Mouse (Mus musculus) naive thymus-derived CD4-positive, alpha-beta T cell, adult 2 months (primary cell): ENCODE results near the gene Hid1.
"Not testable (repeated sequence)": the region's sequence is repeated elsewhere in the genome, so short reads cannot be mapped to it uniquely, and the experiment has no call there.

Experiments used
- DNase-seq: peaks from one replicate; pipeline ENCODE4 v3.0.0-alpha.2; 2011; ENCODE audit warnings: low read depth

The Hid1 gene

GRCm38 (mm10) chr11:115367395-115367944 is at the start of gene Hid1:
Gene Hid1 (minus strand): TSS chr11:115367756.
- DNase-seq: peak; percentile 89

- DNase-seq: no peak
These were observed 42.0 kb upstream of the Hid1 start for GRCm38 (mm10) chr11:115409556-115409955.

GRCm38 (mm10) chr11:115408266-115408920 is 40.8 kb upstream of the Hid1 start:
- DNase-seq: peak; percentile 75

GRCm38 (mm10) chr11:115406858-115407401 is 39.4 kb upstream of the Hid1 start:
- peak; percentile 92 for DNase-seq

- DNase-seq: no peak
These were observed 38.2 kb upstream of the Hid1 start for GRCm38 (mm10) chr11:115405723-115406122.

GRCm38 (mm10) chr11:115403338-115404124 is 36.0 kb upstream of the Hid1 start, which contains the start of gene Mrpl58:
Gene Mrpl58 (plus strand): TSS chr11:115403752.
- DNase-seq: peak; percentile 87

- no peak for DNase-seq
These were observed 33.3 kb upstream of the Hid1 start for GRCm38 (mm10) chr11:115400630-115401391.

GRCm38 (mm10) chr11:115400126-115400525 is 32.6 kb upstream of the Hid1 start:
- DNase-seq: no peak

GRCm38 (mm10) chr11:115398085-115398484 is 30.5 kb upstream of the Hid1 start:
- no peak for DNase-seq

GRCm38 (mm10) chr11:115393721-115394325 is 26.3 kb upstream of the Hid1 start:
- DNase-seq: no peak

- no peak for DNase-seq
These were observed 23.8 kb upstream of the Hid1 start for GRCm38 (mm10) chr11:115391358-115391757.

GRCm38 (mm10) chr11:115386859-115387258 is 19.3 kb upstream of the Hid1 start:
- not testable (repeated sequence) for DNase-seq

- no peak for DNase-seq
These were observed 17.0 kb upstream of the Hid1 start for GRCm38 (mm10) chr11:115384587-115384986.

- no peak for DNase-seq
These were observed 16.3 kb upstream of the Hid1 start for GRCm38 (mm10) chr11:115383701-115384474.

- no peak for DNase-seq
These were observed 15.3 kb upstream of the Hid1 start for GRCm38 (mm10) chr11:115382891-115383290.

GRCm38 (mm10) chr11:115381743-115382539 is 14.4 kb upstream of the Hid1 start, which contains the start of gene Cdr2l:
Gene Cdr2l (plus strand): TSS chr11:115381916.
- peak; percentile 50 for DNase-seq

GRCm38 (mm10) chr11:115381276-115381675 is 13.7 kb upstream of the Hid1 start:
- DNase-seq: no peak

GRCm38 (mm10) chr11:115377854-115378253 is 10.3 kb upstream of the Hid1 start:
- no peak for DNase-seq

GRCm38 (mm10) chr11:115377254-115377653 is 9.7 kb upstream of the Hid1 start:
- no peak for DNase-seq

- no peak for DNase-seq
These were observed 9.2 kb upstream of the Hid1 start for GRCm38 (mm10) chr11:115376722-115377121.
